Mouse (Mus musculus) CD4-positive, CD25-positive, alpha-beta regulatory T cell, adult 4 months (primary cell): ENCODE measurements around the gene Fzd7. TPM values are rescaled to one million over a fixed set of nuclear protein-coding genes. Genes with fewer than 3 reads are reported as not detected.

Experiments
- ATAC-seq: one replicate; pipeline ENCODE4 v1.8.0; 2017
- polyA plus RNA-seq, 2 experiments: library from polyadenylated mRNA; unstranded; fragments of 100-300 nt; shearing (Covaris generic); gene quantifications; one replicate each; pipeline ENCODE4 v1.2.1; 2017

Fzd7 gene
- polyA plus RNA-seq, 2 experiments from 2014 or later: not detected

- ATAC-seq: no peak
Observed at GRCm38 (mm10) chr1:59472368-59473180, 9.7 kb upstream of the Fzd7 start.

GRCm38 (mm10) chr1:59473181-59473555, 9.1 kb upstream of the Fzd7 start:
- ATAC-seq: no peak

- peak; percentile 45 for ATAC-seq
Observed at GRCm38 (mm10) chr1:59475618-59476017, 6.6 kb upstream of the Fzd7 start.

- no peak for ATAC-seq
Observed at GRCm38 (mm10) chr1:59478911-59479310, 3.3 kb upstream of the Fzd7 start.

GRCm38 (mm10) chr1:59480821-59481455, 1.3 kb upstream of the Fzd7 start:
- no peak for ATAC-seq

- peak; percentile 95 for ATAC-seq
Observed at GRCm38 (mm10) chr1:59481456-59482291, 550 bp upstream of the Fzd7 start.

- peak; percentile 8 for ATAC-seq
Observed at GRCm38 (mm10) chr1:59482696-59483520, 684 bp downstream of the Fzd7 start.

- no peak for ATAC-seq
Observed at GRCm38 (mm10) chr1:59483521-59484245, 1.5 kb downstream of the Fzd7 start.

GRCm38 (mm10) chr1:59484314-59484713, 2.1 kb downstream of the Fzd7 start:
- no peak for ATAC-seq

- ATAC-seq: no peak
Observed at GRCm38 (mm10) chr1:59484791-59485785, 2.9 kb downstream of the Fzd7 start.

GRCm38 (mm10) chr1:59485803-59486202, 3.6 kb downstream of the Fzd7 start:
- ATAC-seq: no peak

- no peak for ATAC-seq
Observed at GRCm38 (mm10) chr1:59487651-59488051, 5.4 kb downstream of the Fzd7 start.

GRCm38 (mm10) chr1:59488481-59488880, 6.3 kb downstream of the Fzd7 start:
- ATAC-seq: no peak

GRCm38 (mm10) chr1:59488991-59489390, 6.8 kb downstream of the Fzd7 start:
- no peak for ATAC-seq

- ATAC-seq: no peak
Observed at GRCm38 (mm10) chr1:59491517-59491916, 9.3 kb downstream of the Fzd7 start.

GRCm38 (mm10) chr1:59492432-59492831, 10.2 kb downstream of the Fzd7 start:
- no peak for ATAC-seq

GRCm38 (mm10) chr1:59495970-59496369, 13.7 kb downstream of the Fzd7 start:
- no peak for ATAC-seq

GRCm38 (mm10) chr1:59497741-59498613, 15.8 kb downstream of the Fzd7 start:
- ATAC-seq: no peak

GRCm38 (mm10) chr1:59499327-59499726, 17.1 kb downstream of the Fzd7 start:
- ATAC-seq: no peak
